Mouse (Mus musculus): ENCODE measurements around the gene Clptm1.
"Not testable (repeated sequence)": the region's sequence is repeated elsewhere in the genome, so short reads cannot be mapped to it uniquely, and the experiment has no call there.

Gene Clptm1

DNA sequence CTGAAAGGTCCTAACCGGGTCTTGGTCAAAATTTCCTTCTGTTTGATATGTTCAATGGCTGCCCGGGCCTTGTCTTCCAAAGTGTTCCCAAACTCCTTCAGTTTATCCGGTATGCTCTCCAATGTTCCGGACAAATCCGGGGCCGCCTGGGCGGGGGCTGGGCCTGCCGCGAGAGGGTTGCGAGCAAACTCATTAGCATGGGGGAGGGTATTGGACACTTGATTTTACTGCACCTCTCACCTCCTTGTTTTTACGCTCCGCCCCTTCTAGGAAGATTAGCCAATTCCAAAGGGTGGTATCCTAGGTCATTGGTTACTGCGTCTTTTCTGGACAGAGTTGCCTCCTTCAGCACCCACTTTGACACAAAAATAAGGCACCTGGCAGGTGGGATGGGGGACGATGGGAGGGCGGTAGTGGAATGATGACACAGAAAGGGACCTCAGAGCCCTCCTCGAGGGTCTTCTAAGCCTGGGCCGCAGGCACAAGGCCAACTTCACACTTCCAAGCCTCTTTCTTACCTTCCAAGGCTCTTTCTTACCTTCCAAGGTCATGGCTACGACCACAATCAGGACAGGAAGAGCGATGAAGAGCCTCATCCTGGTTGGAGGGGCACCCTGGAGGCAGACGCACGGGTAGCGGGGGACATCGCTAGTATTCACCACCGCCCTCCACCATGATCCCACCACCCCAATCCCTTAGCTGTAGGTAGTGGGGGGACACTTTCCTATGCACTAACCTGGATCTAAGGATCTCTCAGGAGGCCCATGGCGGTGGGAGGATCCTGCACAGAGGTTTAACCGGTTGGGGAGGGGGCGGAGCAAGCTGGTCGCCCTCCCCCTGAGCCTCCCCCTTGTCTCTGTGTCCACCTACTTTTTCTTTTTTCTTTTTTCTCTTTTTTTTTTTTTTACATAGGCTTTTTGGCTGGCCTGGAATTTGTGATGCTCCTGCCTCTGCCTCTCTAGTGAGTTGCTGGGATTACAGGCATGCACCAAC is 27.3 kb upstream of the Clptm1 start, which contains the start of gene Apoc1:
TSS of gene Apoc1 (minus strand) at position 788 of the 993 bp plus-strand sequence.
- DNase-seq: no peak

- no peak for DNase-seq
Measured at GRCm38 (mm10) chr7:19691434-19691833, 26.6 kb upstream of the Clptm1 start.

- no peak for DNase-seq
Measured at GRCm38 (mm10) chr7:19690845-19691244, 26.0 kb upstream of the Clptm1 start.

DNA sequence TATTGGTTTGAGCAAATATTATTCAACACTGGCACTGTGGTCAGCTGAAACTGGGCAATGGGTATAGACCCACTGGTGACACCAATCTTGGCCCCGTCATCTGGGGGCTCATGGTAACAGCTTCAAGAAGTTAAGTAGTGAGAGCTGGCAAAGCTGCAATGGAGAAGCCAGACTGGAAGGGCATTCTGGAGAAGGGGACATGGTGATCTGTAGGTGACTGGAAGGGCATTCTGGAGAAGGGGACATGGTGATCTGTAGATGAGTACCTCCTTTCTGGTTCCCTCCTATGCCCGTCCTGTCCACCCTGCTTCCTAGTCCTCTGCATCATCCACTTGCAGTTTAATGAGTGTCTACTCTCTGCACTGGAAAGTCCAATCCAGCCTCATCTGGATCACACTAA is 23.8 kb upstream of the Clptm1 start:
- DNase-seq: no peak

DNA sequence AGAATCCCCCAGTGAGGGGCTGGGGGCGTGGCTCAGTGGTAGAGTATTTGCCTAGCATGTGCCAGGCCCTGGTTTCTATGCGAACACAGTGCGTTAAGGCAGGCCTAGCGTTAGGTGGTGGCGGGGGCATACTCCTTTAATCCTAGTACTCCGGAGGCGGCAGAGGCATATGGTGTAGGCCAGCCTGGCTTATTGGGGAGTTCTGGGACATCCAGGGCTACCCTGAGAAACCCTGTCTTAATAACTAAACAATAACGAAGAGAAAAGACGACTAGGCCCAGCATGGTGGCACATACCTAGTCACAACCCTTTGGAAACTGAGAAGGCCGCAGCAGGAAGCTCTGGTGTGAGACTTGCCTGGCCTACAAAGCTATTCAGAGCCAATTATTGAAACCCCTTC is 23.3 kb upstream of the Clptm1 start:
- DNase-seq: no peak

- DNase-seq: not testable (repeated sequence)
Measured at GRCm38 (mm10) chr7:19686927-19687583, 22.2 kb upstream of the Clptm1 start.

GRCm38 (mm10) chr7:19686521-19686920 is 21.7 kb upstream of the Clptm1 start:
- DNase-seq: no peak

GRCm38 (mm10) chr7:19685374-19685773 is 20.5 kb upstream of the Clptm1 start:
- peak; percentile 31 for DNase-seq

DNA sequence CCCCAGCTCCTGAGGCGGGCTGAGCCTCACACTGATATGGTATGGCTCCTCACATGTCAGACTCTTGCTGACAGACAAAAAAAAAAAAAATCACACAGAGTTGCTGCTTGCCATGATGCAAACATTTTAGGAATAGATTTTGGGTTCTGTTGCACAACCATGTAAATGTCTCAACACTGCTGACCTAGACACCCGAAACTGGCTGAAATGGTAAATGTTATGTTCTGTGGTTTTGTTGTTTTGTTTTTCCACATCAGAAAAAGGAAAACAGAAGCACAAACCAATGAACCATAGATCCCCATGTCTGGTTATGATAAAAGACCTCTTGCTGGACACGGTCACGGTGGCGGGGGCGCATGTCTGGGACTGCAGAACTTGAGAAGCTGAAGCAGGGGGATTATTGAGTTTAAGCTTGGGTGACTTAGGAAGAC is 19.0 kb upstream of the Clptm1 start:
- DNase-seq: no peak

DNA sequence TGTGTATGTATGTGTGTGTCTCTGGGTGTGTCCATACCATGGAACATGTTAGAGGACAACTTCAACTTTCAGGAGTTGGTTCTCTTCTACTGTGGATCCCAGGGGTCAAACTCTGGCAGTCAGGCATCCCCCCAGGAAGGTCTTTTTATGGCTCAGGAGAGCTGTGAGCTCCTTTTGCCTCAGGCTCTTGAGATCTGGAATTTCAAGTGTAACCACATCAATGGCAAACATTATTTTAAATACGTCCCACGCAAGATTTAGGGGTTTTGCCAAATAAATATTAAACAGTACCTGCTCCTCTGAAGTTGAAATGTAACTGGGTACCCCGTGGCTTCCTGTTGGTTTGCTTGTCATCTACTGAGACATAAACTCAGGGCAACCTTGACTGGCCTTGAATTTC is 18.1 kb upstream of the Clptm1 start:
- no peak for DNase-seq

DNA sequence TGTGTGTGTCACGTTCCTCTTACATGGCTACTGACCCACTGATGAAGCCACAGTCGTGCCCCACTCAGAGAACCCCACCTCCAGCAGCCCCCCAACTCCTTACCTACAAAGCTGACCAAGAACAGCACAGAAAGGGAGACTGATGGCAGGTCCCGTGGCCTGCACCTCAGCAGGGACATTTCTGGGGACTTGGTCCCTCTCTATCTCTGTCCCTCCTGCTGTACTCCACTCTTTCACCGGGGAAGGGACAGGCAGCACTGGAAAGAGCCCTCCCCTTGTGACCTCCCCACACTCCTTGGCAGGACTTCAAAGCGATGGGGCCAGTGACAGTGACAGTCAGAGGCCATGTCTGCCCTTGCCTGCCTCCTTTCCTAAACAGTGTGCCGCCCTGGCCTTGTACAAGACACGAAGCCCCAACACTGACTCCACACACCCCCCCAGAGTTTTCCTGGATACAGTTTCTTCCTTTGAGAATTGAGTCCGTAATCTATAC is 16.4 kb upstream of the Clptm1 start, which contains the start of the genes Gm44805 and Apoc4:
TSS of gene Gm44805 (minus strand) at position 222 of the 493 bp plus-strand sequence.
TSS of gene Apoc4 (minus strand) at position 278 of the 493 bp plus-strand sequence.
- DNase-seq: no peak

DNA sequence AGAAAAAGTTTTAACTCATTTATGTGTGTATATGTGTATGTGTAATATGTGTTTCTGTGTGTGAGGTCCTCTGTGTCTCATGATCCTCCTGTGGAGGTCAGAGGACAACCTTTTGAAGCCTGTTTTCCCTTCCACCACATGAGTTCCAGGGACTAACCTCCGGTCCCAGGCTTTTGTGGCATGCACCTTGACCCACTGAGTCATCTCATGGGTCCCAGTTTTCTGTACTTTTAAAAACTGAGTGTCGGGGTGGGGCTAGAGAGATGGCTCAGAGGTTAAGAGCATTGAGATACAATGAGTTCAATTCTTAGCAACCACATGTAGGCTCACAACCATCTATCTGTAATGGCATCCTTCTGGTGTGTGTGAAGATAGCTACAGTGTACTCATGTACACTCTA is 15.9 kb upstream of the Clptm1 start:
- DNase-seq: no peak

DNA sequence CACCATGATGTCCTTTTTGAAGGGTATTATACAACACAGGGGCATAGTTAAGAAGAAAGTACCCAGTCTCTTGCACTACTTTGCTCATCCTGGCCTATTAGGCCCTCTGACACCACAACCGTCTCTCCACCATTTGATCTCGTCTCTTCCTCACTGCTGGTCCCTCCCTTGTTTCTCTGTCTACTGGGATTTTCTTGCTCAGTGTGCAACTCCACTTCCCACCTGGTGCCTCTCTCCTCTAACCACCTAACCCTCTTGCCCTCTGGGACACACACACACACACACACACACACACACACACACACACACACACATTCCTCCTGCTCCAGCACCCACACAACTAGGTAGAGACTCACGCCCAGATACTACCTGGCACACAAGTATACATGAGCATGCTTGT is 14.1 kb upstream of the Clptm1 start:
- DNase-seq: no peak

DNA sequence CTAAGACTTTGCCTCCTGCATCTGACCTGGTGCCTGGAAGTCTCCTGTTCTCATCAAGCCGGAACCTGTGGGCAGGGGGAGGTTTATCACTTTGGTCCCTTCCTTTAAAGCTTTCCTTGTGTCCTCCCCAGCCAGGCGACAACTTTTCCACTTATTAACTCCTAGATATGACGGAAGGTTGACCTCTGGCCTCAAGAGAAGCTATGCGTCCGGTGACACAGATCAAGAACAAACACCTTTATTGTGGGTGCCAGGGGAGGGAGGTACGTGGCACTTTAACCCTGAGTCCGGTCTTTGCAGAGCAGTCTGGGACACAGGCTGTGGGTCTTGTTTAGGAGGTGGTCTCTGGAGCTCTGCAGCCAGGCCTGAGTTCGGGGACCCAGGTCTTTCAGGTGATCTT is 13.0 kb upstream of the Clptm1 start, which contains the start of gene Apoc2:
TSS of gene Apoc2 (minus strand) at position 70 of the 400 bp plus-strand sequence.
- no peak for DNase-seq

GRCm38 (mm10) chr7:19676662-19677061 is 11.8 kb upstream of the Clptm1 start:
- no peak for DNase-seq

DNA sequence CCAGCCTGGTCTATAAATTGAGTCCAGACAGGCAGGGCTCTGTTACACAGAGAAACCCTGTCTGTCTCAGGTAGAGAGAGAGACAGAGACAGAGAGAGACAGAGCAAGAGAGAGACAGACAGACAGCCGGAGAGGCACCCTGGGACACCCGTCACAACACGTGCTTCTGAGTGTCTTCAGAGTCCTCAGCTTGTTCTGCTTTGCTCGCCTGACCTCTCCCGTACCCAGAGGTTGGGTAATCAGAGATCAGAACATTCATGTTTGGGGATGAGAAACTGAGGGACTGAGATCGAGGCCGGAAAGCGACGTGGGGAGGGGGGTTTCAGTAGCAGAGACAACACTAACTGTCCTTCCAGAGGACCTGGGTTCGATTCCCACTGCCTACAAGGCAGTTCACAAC is 11.0 kb upstream of the Clptm1 start:
- no peak for DNase-seq

- DNase-seq: no peak
Measured at GRCm38 (mm10) chr7:19673083-19673699, 8.4 kb upstream of the Clptm1 start.

- no peak for DNase-seq
Measured at GRCm38 (mm10) chr7:19671511-19671910, 6.7 kb upstream of the Clptm1 start.

DNA sequence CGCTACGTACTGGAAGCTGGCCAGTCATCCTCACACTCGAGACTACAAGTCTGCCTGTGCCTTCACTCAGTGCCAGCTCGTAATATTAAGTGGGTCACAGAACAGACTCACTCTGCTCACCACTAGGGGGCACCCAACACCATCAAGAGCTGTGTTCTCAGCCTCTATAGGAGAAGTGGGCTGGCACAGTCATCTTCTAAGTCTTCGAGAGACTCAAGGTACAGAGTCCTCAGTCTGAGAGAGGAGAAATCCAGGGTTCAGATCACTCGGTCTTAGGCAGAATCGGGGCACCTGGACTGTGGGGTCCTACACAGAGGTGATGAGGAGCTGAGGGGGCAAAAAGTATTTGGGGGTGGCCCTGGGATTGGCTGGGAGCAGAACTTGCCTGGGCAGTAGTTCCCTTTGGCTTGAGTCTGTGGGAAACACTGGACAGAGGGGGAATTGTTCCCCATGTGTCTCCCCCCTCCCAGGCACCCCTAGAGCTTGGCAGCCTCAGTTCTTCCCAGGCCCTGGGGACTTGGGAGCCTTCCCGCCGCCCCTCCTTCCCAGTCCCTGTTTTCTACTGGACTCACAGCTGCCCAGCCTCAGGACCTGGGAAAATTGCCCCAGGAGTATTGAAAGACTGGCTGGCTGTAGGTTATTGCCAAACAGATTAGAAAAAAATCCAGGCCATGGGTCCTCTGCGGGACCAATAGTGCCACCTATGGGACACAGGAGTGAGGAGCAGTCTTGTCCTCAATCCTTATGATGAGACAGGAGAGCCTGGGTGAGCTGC is 4.3 kb upstream of the Clptm1 start:
- peak; percentile 92 for DNase-seq

GRCm38 (mm10) chr7:19667434-19667833 is 2.6 kb upstream of the Clptm1 start:
- DNase-seq: no peak

- DNase-seq: no peak
Measured at GRCm38 (mm10) chr7:19666750-19667149, 1.9 kb upstream of the Clptm1 start.

- DNase-seq: no peak
Measured at GRCm38 (mm10) chr7:19664455-19664954, 328 bp downstream of the Clptm1 start.

Measured in kidney, adult 11 months (tissue).